Mouse (Mus musculus): ENCODE data around the gene 1700092M07Rik. TPM values are rescaled to one million over a fixed set of nuclear protein-coding genes. Genes with fewer than 3 reads are reported as not detected.

1700092M07Rik gene
- total RNA-seq, 1 experiment: 8.9 TPM

DNA sequence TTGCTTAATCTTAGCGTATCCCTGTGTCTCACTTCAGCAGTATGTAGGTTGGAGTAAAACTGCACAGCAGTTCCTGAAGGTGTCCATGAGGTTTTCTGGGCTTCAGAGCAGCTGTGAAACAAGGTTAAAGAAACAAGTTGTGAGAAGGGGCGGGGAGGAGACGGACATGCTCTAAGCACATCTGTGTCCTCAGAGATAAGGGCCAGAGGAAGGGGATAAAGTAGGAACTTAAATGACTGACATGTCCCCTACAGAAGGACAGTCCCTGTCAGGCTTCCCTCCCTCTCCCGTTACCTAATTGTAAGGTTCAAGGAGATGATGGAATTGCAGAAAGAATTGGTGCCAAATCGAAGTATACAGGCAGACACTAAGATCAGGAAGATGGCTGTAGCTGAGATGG is 32.5 kb downstream of the 1700092M07Rik start:
- TF ChIP-seq MAFK (IDR thresholded peaks at IDR 0.05; ENCODE audit: insufficient read depth, low read depth, low read length) (no peak), ZC3H11A (IDR thresholded peaks at IDR 0.05; ENCODE audit: borderline replicate concordance, low read depth, low read length) (no peak), ZNF384 (IDR thresholded peaks at IDR 0.05; ENCODE audit: low read depth, low read length) (no peak), HCFC1 (IDR thresholded peaks at IDR 0.05; ENCODE audit: borderline replicate concordance, insufficient read depth, low read length) (no peak), CHD2 (IDR thresholded peaks at IDR 0.05; ENCODE audit: low read depth, low read length) (no peak)
- H3K27ac ChIP-seq (ENCODE audit: insufficient read depth, low read depth, low read length, poor library complexity, severe bottlenecking): no peak overlapping the region
- H3K4me1 ChIP-seq (ENCODE audit: control insufficient read depth in 2 of 2, insufficient read depth in 2 of 2, low read length in 2 of 2, poor library complexity in 1 of 2): peaks cover 0 to 7% of the 10 kb centered on the region in 2 experiments; a peak in 3 of 4 replicates
- peak overlapping the region in 1 of 2 experiments; percentile 12; a peak in 1 of 4 replicates for H3K4me3 ChIP-seq (ENCODE audit: insufficient read depth in 1 of 2, low read depth in 1 of 2, low read length in 2 of 2, poor library complexity in 1 of 2, severe bottlenecking in 1 of 2)
- H3K9ac ChIP-seq (ENCODE audit: insufficient read depth, low read depth, low read length, poor library complexity, severe bottlenecking): no peak overlapping the region
- DNase-seq (ENCODE audit: low read depth, low spot score): no peak
- H3K36me3 ChIP-seq (ENCODE audit: control insufficient read depth, insufficient read depth, low read length, poor library complexity, severe bottlenecking): peaks cover 17% of the 10 kb centered on the region
- no peaks in the 10 kb centered on the region for H3K9me3 ChIP-seq (ENCODE audit: control insufficient read depth, insufficient read depth, low read depth, low read length)
- in situ Hi-C loops (cut with MboI; ENCODE audit: low sequenced_read_pairs in 2 of 2, unreplicated experiment in 2 of 2): no loop called here

- no peak for DNase-seq (ENCODE audit: low read depth, low spot score)
- Histone ChIP-seq H3K27ac (ENCODE audit: insufficient read depth, low read depth, low read length, poor library complexity, severe bottlenecking) (no peak overlapping the region), H3K36me3 (ENCODE audit: control insufficient read depth, insufficient read depth, low read length, poor library complexity, severe bottlenecking) (peaks cover 19% of the 10 kb centered on the region), H3K9ac (ENCODE audit: insufficient read depth, low read depth, low read length, poor library complexity, severe bottlenecking) (peak overlapping the region; percentile 65; the same call in 1 of the 2 replicates), H3K9me3 (ENCODE audit: control insufficient read depth, insufficient read depth, low read depth, low read length) (no peaks in the 10 kb centered on the region), H3K4me1 (ENCODE audit: control insufficient read depth in 2 of 2, insufficient read depth in 2 of 2, low read length in 2 of 2, poor library complexity in 1 of 2) (peaks cover 0 to 7% of the 10 kb centered on the region in 2 experiments; a peak in 3 of 4 replicates), H3K4me3 (ENCODE audit: insufficient read depth in 1 of 2, low read depth in 1 of 2, low read length in 2 of 2, poor library complexity in 1 of 2, severe bottlenecking in 1 of 2) (peak overlapping the region; percentile 81 to 88)
- TF ChIP-seq CHD2 (IDR thresholded peaks at IDR 0.05; ENCODE audit: low read depth, low read length) (no peak), ZC3H11A (IDR thresholded peaks at IDR 0.05; ENCODE audit: borderline replicate concordance, low read depth, low read length) (no peak), ZNF384 (IDR thresholded peaks at IDR 0.05; ENCODE audit: low read depth, low read length) (no peak), MAFK (IDR thresholded peaks at IDR 0.05; ENCODE audit: insufficient read depth, low read depth, low read length) (no peak), HCFC1 (IDR thresholded peaks at IDR 0.05; ENCODE audit: borderline replicate concordance, insufficient read depth, low read length) (no peak)
- in situ Hi-C loops (cut with MboI; ENCODE audit: low sequenced_read_pairs in 2 of 2, unreplicated experiment in 2 of 2): no loop called here
Measured at GRCm38 (mm10) chr19:8773409-8773808, 32.9 kb downstream of the 1700092M07Rik start.

- peaks cover 0 to 7% of the 10 kb centered on the region in 2 experiments; a peak in 3 of 4 replicates for H3K4me1 ChIP-seq (ENCODE audit: control insufficient read depth in 2 of 2, insufficient read depth in 2 of 2, low read length in 2 of 2, poor library complexity in 1 of 2)
- peak within 1 kb of the TSS; percentile 94 for H3K27ac ChIP-seq (ENCODE audit: insufficient read depth, low read depth, low read length, poor library complexity, severe bottlenecking)
- H3K4me3 ChIP-seq (ENCODE audit: insufficient read depth in 1 of 2, low read depth in 1 of 2, low read length in 2 of 2, poor library complexity in 1 of 2, severe bottlenecking in 1 of 2): peak within 1 kb of the TSS; percentile 81 to 88
- peak; percentile 94 for DNase-seq (ENCODE audit: low read depth, low spot score)
- no peaks in the 10 kb centered on the region for H3K9me3 ChIP-seq (ENCODE audit: control insufficient read depth, insufficient read depth, low read depth, low read length)
- in situ Hi-C loops (cut with MboI; ENCODE audit: low sequenced_read_pairs in 2 of 2, unreplicated experiment in 2 of 2): no loop called here
- H3K9ac ChIP-seq (ENCODE audit: insufficient read depth, low read depth, low read length, poor library complexity, severe bottlenecking): peak within 1 kb of the TSS; percentile 96
- peaks cover 20% of the 10 kb centered on the region for H3K36me3 ChIP-seq (ENCODE audit: control insufficient read depth, insufficient read depth, low read length, poor library complexity, severe bottlenecking)
- TF ChIP-seq HCFC1 (IDR thresholded peaks at IDR 0.05; ENCODE audit: borderline replicate concordance, insufficient read depth, low read length) (peak; percentile 70; the same call in 1 of the 2 replicates), ZNF384 (IDR thresholded peaks at IDR 0.05; ENCODE audit: low read depth, low read length) (no peak)
Measured at GRCm38 (mm10) chr19:8774086-8774835, 33.7 kb downstream of the 1700092M07Rik start, which contains the start of gene Tmem179b. Gene Tmem179b, minus strand, starts transcription at chr19:8774467.

DNA sequence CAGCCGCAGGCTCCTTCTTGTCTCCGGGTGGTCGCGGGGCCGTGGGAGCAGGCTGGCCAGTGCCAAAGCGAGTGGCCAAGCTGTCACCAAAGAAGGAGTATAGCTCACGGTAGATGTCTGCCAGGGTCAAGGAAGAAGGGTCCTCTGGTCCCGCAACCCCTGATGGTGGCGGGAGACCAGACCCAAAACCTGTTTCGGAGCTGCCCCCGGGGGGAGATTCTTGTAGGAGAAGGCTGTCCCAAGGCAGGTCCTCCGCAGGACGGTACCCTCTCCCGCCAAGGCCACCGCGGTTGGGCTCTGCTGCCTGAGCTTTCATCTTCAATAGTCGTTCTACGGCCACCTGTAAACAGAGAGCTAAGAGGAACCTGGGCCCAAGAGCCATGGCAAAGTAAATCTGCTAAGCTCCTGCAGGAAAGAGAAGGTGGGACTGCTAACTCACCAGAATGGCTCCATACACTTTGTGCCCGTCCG is 34.5 kb downstream of the 1700092M07Rik start:
- TF ChIP-seq ZNF384 (IDR thresholded peaks at IDR 0.05; ENCODE audit: low read depth, low read length) (no peak), HCFC1 (IDR thresholded peaks at IDR 0.05; ENCODE audit: borderline replicate concordance, insufficient read depth, low read length) (no peak), ZC3H11A (IDR thresholded peaks at IDR 0.05; ENCODE audit: borderline replicate concordance, low read depth, low read length) (no peak), MAFK (IDR thresholded peaks at IDR 0.05; ENCODE audit: insufficient read depth, low read depth, low read length) (no peak), CHD2 (IDR thresholded peaks at IDR 0.05; ENCODE audit: low read depth, low read length) (no peak)
- peak overlapping the region; percentile 94 for H3K27ac ChIP-seq (ENCODE audit: insufficient read depth, low read depth, low read length, poor library complexity, severe bottlenecking)
- DNase-seq (ENCODE audit: low read depth, low spot score): no peak
- H3K9ac ChIP-seq (ENCODE audit: insufficient read depth, low read depth, low read length, poor library complexity, severe bottlenecking): peak overlapping the region; percentile 96
- H3K9me3 ChIP-seq (ENCODE audit: control insufficient read depth, insufficient read depth, low read depth, low read length): no peaks in the 10 kb centered on the region
- peak overlapping the region; percentile 81 to 88 for H3K4me3 ChIP-seq (ENCODE audit: insufficient read depth in 1 of 2, low read depth in 1 of 2, low read length in 2 of 2, poor library complexity in 1 of 2, severe bottlenecking in 1 of 2)
- peaks cover 23% of the 10 kb centered on the region for H3K36me3 ChIP-seq (ENCODE audit: control insufficient read depth, insufficient read depth, low read length, poor library complexity, severe bottlenecking)
- peaks cover 0 to 7% of the 10 kb centered on the region in 2 experiments; a peak in 3 of 4 replicates for H3K4me1 ChIP-seq (ENCODE audit: control insufficient read depth in 2 of 2, insufficient read depth in 2 of 2, low read length in 2 of 2, poor library complexity in 1 of 2)
- in situ Hi-C loops (cut with MboI; ENCODE audit: low sequenced_read_pairs in 2 of 2, unreplicated experiment in 2 of 2): no loop called here
